Mouse (Mus musculus) liver (tissue): Measurements from ENCODE around the gene Rfc1.
"Not testable (repeated sequence)": the region's sequence is repeated elsewhere in the genome, so short reads cannot be mapped to it uniquely, and the experiment has no call there.

Source experiments
- DNase-seq: peaks from one replicate; pipeline ENCODE4 v3.0.0-alpha.2; 2020; ENCODE audit warnings: mixed read lengths

Rfc1 gene

DNA sequence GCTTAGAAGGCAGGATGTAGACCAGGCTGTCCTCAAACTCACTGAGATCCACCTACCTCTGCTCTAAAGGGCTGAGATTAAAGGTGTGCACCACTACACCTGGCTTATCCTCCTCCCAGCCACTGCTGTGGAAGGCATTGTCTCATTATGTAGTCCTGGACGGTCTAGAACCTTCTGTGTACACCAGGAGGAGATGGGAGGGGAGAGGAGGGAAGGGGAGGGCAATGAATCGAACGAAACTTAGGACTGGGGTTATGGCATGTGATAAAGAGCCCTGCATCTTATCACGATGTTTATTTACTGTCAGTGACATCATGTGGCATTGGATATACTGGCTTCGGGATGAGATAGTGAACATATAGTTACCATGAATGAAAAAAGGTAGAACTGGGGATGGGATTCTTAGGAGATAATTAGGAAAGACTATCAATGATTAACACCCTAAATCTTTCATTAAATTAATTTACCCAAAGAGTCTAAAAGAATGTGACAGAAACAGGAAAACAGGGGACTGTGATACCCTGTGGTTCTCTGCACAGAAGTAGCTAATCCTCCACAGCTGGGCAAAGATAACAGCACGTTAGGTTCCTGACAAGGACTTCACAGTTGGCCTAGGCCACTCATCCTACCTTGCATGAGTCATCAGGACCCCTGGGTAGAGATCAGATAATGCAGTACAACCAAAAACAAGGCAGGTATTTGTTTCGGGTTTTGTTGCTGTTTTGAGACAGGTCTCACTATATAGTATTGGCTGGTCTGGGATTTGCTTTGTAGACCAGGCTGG lies 37.1 kb downstream of the Rfc1 start:
- DNase-seq: peak; percentile 21

- DNase-seq: no peak
Observed at GRCm38 (mm10) chr5:65294270-65294669, 41.2 kb downstream of the Rfc1 start.

- DNase-seq: no peak
Observed at GRCm38 (mm10) chr5:65293627-65294026, 41.8 kb downstream of the Rfc1 start.

DNA sequence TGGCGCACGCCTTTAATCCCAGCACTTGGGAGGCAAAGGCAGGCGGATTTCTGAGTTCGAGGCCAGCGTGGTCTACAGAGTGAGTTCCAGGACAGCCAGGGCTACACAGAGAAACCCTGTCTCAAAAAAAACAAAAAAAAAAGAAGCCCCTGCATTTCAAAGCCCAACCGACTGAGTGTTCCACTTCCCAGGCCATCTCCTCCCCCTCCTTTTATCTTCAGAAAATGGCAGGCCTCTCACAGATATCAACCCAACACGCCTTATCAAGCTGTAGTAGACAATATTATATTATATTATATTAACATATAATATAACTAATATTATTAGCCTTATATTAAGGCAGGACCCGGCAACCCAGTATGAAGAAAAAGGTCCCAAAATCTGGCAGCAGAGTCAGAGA lies 46.5 kb downstream of the Rfc1 start:
- not testable (repeated sequence) for DNase-seq

DNA sequence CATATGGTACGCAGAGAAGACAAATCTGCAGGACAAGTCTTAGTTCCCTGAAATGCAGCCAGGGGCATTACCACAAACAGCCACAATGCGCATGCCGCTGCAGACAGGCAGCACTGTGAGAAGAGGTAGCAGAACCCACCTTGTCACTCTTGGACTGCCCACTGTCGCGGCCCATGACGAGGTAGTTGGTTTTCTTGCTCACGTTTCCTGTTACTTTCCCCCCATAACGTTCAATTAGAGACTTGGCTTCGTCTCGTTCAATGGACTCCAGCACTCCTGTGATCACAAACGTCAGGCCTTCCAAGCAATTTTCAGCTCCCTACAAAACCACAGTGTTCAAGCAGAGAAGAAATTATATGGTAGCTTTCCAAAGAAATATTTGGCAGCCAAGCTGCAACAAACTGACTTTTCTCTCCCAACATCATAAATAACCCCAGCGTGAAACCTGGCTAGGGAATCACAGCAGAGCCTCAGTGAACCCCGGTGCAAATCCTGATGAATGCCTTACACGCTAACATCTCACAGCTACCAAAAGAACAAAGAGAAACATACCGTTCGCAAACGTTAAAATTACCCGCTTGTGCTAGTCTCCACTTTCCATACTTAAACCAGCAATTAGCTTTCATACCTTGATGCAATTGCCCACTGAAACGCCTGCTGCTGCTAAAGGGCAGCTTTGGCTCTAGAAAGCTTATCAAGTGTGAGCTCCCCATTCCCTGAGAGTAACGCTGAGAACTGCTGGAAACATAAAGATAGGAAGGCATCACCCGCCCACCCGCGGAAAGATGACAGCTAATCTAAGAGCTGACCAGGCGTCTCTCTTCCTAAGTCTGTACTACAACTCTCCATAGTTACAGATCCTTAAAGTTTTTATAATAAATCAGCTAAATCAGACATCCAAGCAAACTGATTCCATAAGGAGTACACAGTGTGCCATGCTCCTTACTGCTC lies 47.4 kb downstream of the Rfc1 start:
- peak; percentile 46 for DNase-seq

- peak; percentile 48 for DNase-seq
Observed at GRCm38 (mm10) chr5:65284171-65284570, 51.3 kb downstream of the Rfc1 start.

DNA sequence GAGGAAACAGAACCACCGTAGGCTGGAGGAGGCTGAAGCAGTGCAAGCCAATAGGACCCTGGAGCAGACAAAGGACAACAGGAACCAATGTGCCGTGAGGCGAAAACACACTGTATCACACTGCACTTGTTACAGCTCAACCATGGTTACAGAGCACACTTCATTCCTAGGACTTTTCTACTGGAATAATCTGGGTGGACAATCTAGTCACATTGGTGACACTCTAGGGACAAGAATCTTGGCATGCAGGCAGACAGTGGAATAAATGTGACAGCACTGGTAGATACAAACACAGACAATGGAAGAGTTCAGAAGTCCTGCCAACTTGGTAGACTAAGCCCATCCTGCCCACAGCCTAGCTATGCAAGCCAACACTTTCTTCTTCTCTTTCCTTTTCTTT lies 54.3 kb downstream of the Rfc1 start:
- DNase-seq: no peak

GRCm38 (mm10) chr5:65279133-65279651 lies 56.3 kb downstream of the Rfc1 start:
- DNase-seq: no peak

- no peak for DNase-seq
Observed at GRCm38 (mm10) chr5:65273966-65274365, 61.5 kb downstream of the Rfc1 start.

DNA sequence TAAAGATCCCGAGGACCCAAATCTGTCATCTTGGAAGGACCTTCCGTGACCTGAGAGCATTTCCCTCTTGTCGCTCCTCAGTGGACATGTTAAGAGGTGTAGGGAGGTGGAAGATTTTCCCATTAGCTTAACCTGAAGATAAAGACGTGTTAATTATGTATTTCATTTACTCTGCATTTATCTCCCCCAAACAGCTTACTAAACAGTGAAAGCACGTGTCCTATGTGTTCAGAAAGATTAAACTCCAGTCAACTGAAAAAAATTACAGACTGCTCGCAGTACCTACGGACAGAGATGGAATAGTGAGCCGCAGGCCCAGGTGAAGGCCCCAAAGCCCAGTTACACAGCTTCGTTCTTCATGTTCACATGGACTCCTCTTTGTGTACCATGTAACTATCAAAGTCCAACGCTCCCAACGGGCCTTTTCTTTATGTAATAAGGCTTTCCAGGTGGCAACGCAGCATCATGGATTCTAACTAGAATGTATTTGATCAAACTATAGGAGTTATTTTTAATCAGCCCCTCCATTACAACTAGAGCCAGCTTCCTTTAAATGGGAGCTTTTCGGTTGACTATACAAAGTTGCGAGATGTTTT lies 77.5 kb downstream of the Rfc1 start:
- no peak for DNase-seq

- DNase-seq: no peak
Observed at GRCm38 (mm10) chr5:65250185-65250855, 85.2 kb downstream of the Rfc1 start.

- DNase-seq: no peak
Observed at GRCm38 (mm10) chr5:65247296-65247695, 88.2 kb downstream of the Rfc1 start.

DNA sequence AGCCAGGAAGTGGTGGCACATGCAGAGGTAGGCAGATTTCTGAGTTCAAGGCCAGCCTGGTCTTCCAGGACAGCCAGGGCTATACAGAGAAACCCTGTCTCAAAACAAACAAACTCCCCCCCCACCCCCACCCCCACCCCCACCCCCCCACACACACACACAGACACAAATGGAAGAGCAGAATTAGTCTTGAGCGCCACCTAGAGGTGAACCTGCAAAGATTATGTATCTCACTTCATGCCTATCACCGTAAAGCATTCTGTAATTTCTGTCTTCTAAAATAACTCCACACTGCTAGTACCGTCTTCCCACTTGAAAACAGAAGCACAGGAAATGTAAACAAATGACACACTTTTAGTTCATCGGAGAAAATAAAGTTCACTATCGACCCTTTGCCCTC lies 92.7 kb downstream of the Rfc1 start:
- DNase-seq: peak; percentile 28

- DNase-seq: no peak
Observed at GRCm38 (mm10) chr5:65231289-65232003, 104.0 kb downstream of the Rfc1 start.

DNA sequence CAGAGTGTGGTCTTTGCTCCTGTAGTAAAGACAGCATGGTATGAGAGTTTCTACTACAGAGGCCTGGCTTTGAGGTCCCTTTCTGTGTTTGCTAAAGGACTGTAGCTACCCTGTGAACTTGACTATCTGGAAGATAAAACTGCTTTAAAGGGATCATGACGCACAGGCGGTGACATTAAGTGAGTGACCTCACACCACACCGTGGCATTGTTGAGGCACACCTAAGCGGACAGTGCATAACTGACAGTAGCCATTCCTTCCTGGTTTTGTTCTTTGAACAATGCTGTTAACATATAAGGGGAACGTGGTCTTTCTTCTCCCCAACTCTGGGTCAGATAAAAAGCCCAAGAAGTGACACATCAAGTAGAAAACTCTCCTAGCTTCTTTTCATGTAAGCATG lies 111.4 kb downstream of the Rfc1 start:
- no peak for DNase-seq

DNA sequence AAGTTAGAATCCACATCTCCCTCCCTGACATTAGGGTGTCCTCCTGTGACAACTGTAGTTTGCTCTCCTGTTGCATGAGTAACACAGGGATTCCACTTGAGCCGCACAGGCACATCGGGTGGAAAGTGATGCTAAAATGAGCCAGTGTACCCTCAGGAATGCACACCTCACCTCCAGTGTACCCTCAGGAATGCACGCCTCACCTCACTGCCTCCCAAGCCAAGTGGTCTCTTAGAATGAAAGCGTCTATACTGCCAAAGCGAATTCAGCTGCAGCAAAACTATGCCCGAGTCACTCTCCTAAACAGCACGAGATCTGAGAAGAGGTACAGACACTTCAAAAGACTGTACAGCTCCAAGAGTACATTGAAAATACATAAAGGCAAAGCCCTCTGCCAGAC lies 114.4 kb downstream of the Rfc1 start:
- no peak for DNase-seq

- no peak for DNase-seq
Observed at GRCm38 (mm10) chr5:65217305-65218269, 117.9 kb downstream of the Rfc1 start.

GRCm38 (mm10) chr5:65213321-65213720 lies 122.1 kb downstream of the Rfc1 start:
- peak; percentile 19 for DNase-seq
